Mouse (Mus musculus): ENCODE results near the gene Vcam1. TPM values are rescaled to one million over a fixed set of nuclear protein-coding genes. Genes with fewer than 3 reads are reported as not detected.

The Vcam1 gene
- polyA plus RNA-seq, 1 experiment = 31.3 TPM

DNA sequence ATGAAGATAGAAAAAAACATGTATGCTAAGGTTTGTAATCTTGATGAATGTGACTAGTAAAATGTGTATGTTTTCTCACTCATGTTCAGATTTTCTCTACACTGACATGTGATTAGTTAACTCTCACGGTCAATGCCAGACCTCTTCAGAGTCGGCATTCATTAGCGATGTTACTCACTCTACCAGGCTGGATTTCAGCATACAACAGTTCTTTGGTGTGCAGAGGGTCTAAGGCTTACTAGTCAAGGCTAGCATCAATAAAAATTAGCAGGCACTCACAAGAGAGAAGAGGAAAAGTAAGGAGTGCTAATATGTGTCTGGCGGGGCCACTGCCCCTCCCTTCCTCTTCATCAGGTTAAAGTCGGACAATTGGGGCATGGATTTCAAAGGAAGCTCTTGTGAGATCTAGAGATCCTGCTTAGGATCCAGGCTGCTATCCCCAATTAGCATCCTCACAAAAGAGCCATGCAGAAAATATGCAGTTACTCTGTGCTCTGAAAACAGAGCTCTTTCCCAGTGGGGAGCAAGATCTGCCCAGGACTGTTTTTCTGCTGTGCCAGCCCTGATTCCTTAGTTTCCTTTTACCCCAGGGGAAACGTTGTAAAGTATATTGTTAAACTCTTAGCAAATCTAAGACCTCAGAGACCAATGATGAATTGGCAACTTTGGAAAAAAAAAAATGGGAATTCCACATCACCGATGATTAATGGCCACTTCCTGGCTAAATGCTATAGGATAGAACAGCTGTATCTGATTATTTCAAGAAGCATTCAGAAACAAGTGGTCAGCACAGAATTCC is 15.8 kb downstream of the Vcam1 start:
- TF ChIP-seq POLR2A (IDR thresholded peaks at IDR 0.05; ENCODE audit: control insufficient read depth, extremely low read depth, insufficient read depth, low read length, poor library complexity) = no peak
- no peak for TF ChIP-seq CTCF (IDR thresholded peaks at IDR 0.05; ENCODE audit: borderline replicate concordance, control insufficient read depth, extremely low read depth, insufficient read depth, low read length, poor library complexity)
- Histone ChIP-seq H3K36me3 (ENCODE audit: control insufficient read depth, insufficient read depth, low read length) (no peaks in the 10 kb centered on the region), H3K4me3 (ENCODE audit: control insufficient read depth, insufficient read depth, low read length) (no peak overlapping the region), H3K4me1 (replicated peaks; ENCODE audit: control insufficient read depth, insufficient read depth, low read length) (no peaks in the 10 kb centered on the region), H3K27ac (ENCODE audit: control insufficient read depth, insufficient read depth, low read length) (no peak overlapping the region), H3K27me3 (ENCODE audit: control insufficient read depth, insufficient read depth, low read length) (no peaks in the 10 kb centered on the region)
- WGBS = 58% methylated on average over 7 of the region's 7 CpGs
- DNase-seq = no peak

DNA sequence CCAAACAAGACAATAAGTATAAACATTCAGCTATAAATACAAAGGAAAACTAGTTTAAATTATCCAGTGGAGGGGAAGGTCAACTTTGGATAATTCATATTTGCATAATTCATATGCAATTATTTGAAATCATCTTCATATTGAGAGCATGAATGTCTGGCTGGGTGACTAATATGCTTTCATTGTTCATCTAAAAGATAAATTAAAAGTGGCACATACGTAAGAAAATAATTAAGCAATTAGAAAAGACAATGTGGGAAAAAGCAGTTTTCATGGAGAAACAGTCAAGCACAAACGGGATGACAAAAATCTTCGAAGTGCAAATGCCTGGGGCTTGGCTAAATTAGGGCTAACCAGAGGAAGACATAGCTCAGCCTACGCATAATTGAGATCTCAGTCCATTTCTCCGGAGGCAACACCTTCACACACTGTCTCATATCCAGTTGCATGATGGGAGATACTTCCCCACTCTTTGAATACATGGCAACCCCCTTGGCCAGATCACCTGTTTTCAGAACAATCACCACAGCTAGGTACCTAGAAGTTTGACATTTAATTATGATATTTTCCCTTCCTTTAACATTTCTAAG is 16.6 kb downstream of the Vcam1 start:
- H3K36me3 ChIP-seq (ENCODE audit: control insufficient read depth, insufficient read depth, low read length) = no peaks in the 10 kb centered on the region
- no peak overlapping the region for H3K4me3 ChIP-seq (ENCODE audit: control insufficient read depth, insufficient read depth, low read length)
- DNase-seq = no peak
- H3K27ac ChIP-seq (ENCODE audit: control insufficient read depth, insufficient read depth, low read length) = no peak overlapping the region
- WGBS = 90% methylated on average over 5 of the region's 5 CpGs
- no peaks in the 10 kb centered on the region for H3K4me1 ChIP-seq (replicated peaks; ENCODE audit: control insufficient read depth, insufficient read depth, low read length)
- TF ChIP-seq POLR2A (IDR thresholded peaks at IDR 0.05; ENCODE audit: control insufficient read depth, extremely low read depth, insufficient read depth, low read length, poor library complexity) (no peak), CTCF (IDR thresholded peaks at IDR 0.05; ENCODE audit: borderline replicate concordance, control insufficient read depth, extremely low read depth, insufficient read depth, low read length, poor library complexity) (no peak)
- no peaks in the 10 kb centered on the region for H3K27me3 ChIP-seq (ENCODE audit: control insufficient read depth, insufficient read depth, low read length)

DNA sequence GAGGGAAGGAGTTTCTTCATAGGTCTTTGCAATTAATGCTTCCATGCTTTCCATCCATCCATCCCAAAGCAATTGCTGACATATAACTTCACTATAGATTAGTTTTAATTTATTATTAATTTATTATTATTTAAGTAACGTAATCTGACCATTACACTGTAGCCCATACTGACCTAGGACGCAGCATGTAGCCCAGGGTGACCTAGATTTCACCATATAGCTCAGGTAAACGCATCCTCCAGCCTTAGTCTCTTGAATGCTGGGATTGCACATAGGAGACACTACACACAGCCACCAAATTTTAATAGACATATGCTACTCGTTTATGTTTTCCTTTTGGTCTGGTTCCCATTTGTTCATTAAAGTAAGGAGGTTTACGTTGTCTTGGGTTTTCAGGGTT is 23.8 kb downstream of the Vcam1 start:
- H3K4me1 ChIP-seq (replicated peaks; ENCODE audit: control insufficient read depth, insufficient read depth, low read length) = no peaks in the 10 kb centered on the region
- 91% methylated on average over 5 of the region's 5 CpGs for WGBS
- no peaks in the 10 kb centered on the region for H3K36me3 ChIP-seq (ENCODE audit: control insufficient read depth, insufficient read depth, low read length)
- no peak for DNase-seq
- no peak overlapping the region for H3K4me3 ChIP-seq (ENCODE audit: control insufficient read depth, insufficient read depth, low read length)
- TF ChIP-seq POLR2A (IDR thresholded peaks at IDR 0.05; ENCODE audit: control insufficient read depth, extremely low read depth, insufficient read depth, low read length, poor library complexity) (no peak), CTCF (IDR thresholded peaks at IDR 0.05; ENCODE audit: borderline replicate concordance, control insufficient read depth, extremely low read depth, insufficient read depth, low read length, poor library complexity) (no peak)
- no peaks in the 10 kb centered on the region for H3K27me3 ChIP-seq (ENCODE audit: control insufficient read depth, insufficient read depth, low read length)
- H3K27ac ChIP-seq (ENCODE audit: control insufficient read depth, insufficient read depth, low read length) = no peak overlapping the region

DNA sequence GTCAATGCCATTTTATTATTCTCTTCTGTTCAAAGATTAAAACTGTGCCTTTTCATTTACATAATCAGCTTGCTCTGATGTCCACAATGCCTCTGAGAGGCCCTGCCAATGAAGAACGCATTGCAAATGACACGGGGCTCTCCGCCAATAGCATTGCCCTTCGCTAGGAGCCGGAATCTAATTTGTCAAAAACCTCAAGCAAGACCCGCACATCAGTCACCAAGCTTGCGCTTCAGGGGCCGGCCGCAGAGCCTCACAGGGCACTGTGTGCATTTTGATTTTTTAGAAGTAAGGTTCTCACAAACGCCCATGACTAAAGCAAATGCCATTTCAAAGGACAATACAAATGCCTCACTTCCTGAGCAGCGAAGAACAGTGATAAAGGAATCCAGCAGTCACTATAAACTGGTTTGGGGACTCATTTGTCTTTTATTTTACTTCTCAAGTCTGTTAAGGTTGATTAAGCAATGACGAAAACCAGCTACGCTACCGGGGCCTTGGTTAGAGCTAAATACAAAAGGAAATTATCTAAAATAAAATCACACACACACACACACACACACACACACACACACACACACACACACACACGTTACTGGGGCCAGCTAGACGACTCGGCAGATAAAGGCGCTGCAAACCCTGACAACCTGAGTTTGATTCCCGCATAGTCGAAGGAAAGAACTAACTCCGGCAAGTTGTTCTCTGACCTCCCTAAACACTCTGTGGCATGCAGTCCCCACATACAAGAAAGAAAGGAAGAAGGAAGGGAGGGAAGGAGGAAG is 24.4 kb downstream of the Vcam1 start:
- no peak overlapping the region for H3K4me3 ChIP-seq (ENCODE audit: control insufficient read depth, insufficient read depth, low read length)
- 59% methylated on average over 21 of the region's 21 CpGs for WGBS
- H3K27me3 ChIP-seq (ENCODE audit: control insufficient read depth, insufficient read depth, low read length) = no peaks in the 10 kb centered on the region
- DNase-seq = no peak
- no peak overlapping the region for H3K27ac ChIP-seq (ENCODE audit: control insufficient read depth, insufficient read depth, low read length)
- no peak for TF ChIP-seq CTCF (IDR thresholded peaks at IDR 0.05; ENCODE audit: borderline replicate concordance, control insufficient read depth, extremely low read depth, insufficient read depth, low read length, poor library complexity)
- TF ChIP-seq POLR2A (IDR thresholded peaks at IDR 0.05; ENCODE audit: control insufficient read depth, extremely low read depth, insufficient read depth, low read length, poor library complexity) = no peak
- no peaks in the 10 kb centered on the region for H3K4me1 ChIP-seq (replicated peaks; ENCODE audit: control insufficient read depth, insufficient read depth, low read length)
- H3K36me3 ChIP-seq (ENCODE audit: control insufficient read depth, insufficient read depth, low read length) = no peaks in the 10 kb centered on the region

DNA sequence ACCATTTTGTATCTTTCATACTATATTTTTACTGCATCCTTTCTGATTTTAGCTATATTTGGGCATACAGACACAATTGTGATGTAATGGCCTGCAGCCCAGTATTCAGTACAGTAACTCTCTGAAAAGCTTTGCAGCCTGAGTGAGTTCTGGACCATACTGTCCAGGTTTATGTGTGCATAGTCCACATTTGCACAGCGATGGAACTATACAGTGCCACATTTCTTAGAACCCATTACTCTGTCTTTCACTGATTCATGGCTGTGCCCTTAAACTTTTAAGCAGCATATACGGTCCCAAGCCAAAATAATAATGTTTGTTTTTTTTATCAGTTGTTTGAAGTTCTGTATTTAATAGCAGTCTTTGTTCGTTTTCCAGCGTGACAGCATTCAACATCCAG is 25.2 kb downstream of the Vcam1 start:
- TF ChIP-seq POLR2A (IDR thresholded peaks at IDR 0.05; ENCODE audit: control insufficient read depth, extremely low read depth, insufficient read depth, low read length, poor library complexity) (no peak), CTCF (IDR thresholded peaks at IDR 0.05; ENCODE audit: borderline replicate concordance, control insufficient read depth, extremely low read depth, insufficient read depth, low read length, poor library complexity) (no peak)
- Histone ChIP-seq H3K4me3 (ENCODE audit: control insufficient read depth, insufficient read depth, low read length) (no peak overlapping the region), H3K27ac (ENCODE audit: control insufficient read depth, insufficient read depth, low read length) (no peak overlapping the region), H3K27me3 (ENCODE audit: control insufficient read depth, insufficient read depth, low read length) (no peaks in the 10 kb centered on the region), H3K4me1 (replicated peaks; ENCODE audit: control insufficient read depth, insufficient read depth, low read length) (no peaks in the 10 kb centered on the region), H3K36me3 (ENCODE audit: control insufficient read depth, insufficient read depth, low read length) (no peaks in the 10 kb centered on the region)
- 86% methylated on average over 4 of the region's 4 CpGs for WGBS
- DNase-seq = no peak

DNA sequence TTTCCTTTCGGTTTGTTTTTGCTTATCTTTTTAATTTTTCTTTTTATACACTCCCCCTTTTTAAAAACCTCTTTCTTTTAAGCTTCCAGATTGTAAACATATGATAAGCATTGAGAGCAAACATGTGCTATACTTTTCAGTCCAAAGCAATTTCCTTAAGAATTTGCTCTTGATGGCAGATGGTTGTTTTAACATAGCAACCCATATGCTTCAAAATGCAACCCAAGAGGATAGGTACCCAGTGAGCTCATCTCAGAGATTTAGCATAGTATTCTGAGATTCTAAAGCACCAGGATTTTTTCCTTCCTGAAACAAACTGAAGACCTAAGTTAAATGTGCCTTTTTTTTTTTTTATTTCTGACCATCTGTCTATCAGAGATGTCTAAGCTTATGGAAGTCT is 28.6 kb downstream of the Vcam1 start:
- no peaks in the 10 kb centered on the region for H3K36me3 ChIP-seq (ENCODE audit: control insufficient read depth, insufficient read depth, low read length)
- WGBS = 98% methylated on average over 1 of the region's 1 CpGs
- TF ChIP-seq CTCF (IDR thresholded peaks at IDR 0.05; ENCODE audit: borderline replicate concordance, control insufficient read depth, extremely low read depth, insufficient read depth, low read length, poor library complexity) (no peak), POLR2A (IDR thresholded peaks at IDR 0.05; ENCODE audit: control insufficient read depth, extremely low read depth, insufficient read depth, low read length, poor library complexity) (no peak)

More for the DNA sequence above, 28.6 kb downstream of the Vcam1 start:
- Histone ChIP-seq H3K27ac (ENCODE audit: control insufficient read depth, insufficient read depth, low read length) (no peak overlapping the region), H3K4me3 (ENCODE audit: control insufficient read depth, insufficient read depth, low read length) (no peak overlapping the region), H3K4me1 (replicated peaks; ENCODE audit: control insufficient read depth, insufficient read depth, low read length) (no peaks in the 10 kb centered on the region), H3K27me3 (ENCODE audit: control insufficient read depth, insufficient read depth, low read length) (no peaks in the 10 kb centered on the region)
- no peak for DNase-seq
